Mouse (Mus musculus): ENCODE results near the gene 1700123O20Rik. TPM values are rescaled to one million over a fixed set of nuclear protein-coding genes. Genes with fewer than 3 reads are reported as not detected.

Gene 1700123O20Rik
- polyA plus RNA-seq, 1 experiment from 2014 or later = 116 TPM

- Histone ChIP-seq H3K27ac (peak overlapping the region; percentile 41; the same call in 1 of the 2 replicates), H3K4me1 (replicated peaks) (peaks cover 47% of the 10 kb centered on the region), H3K9me3 (no peaks in the 10 kb centered on the region), H3K36me3 (peaks cover 84% of the 10 kb centered on the region), H3K4me3 (peak overlapping the region; percentile 61; the same call in 1 of the 2 replicates), H3K27me3 (ENCODE audit: insufficient read depth, poor library complexity, severe bottlenecking) (no peaks in the 10 kb centered on the region)
- WGBS = 69% methylated on average over 23 of the region's 23 CpGs
- peak; percentile 86 for DNase-seq (ENCODE audit: low spot score)
Observed at GRCm38 (mm10) chr14:54650621-54651454, 35.2 kb upstream of the 1700123O20Rik start.

- Histone ChIP-seq H3K4me1 (replicated peaks) (peaks cover 47% of the 10 kb centered on the region), H3K9me3 (no peaks in the 10 kb centered on the region), H3K27me3 (ENCODE audit: insufficient read depth, poor library complexity, severe bottlenecking) (no peaks in the 10 kb centered on the region), H3K27ac (peak overlapping the region; percentile 41; the same call in 1 of the 2 replicates), H3K36me3 (peaks cover 84% of the 10 kb centered on the region), H3K4me3 (peak overlapping the region; percentile 61; the same call in 1 of the 2 replicates)
- WGBS = 76% methylated on average over 4 of the region's 4 CpGs
- no peak for DNase-seq (ENCODE audit: low spot score)
Observed at GRCm38 (mm10) chr14:54651556-54651955, 34.5 kb upstream of the 1700123O20Rik start.

DNA sequence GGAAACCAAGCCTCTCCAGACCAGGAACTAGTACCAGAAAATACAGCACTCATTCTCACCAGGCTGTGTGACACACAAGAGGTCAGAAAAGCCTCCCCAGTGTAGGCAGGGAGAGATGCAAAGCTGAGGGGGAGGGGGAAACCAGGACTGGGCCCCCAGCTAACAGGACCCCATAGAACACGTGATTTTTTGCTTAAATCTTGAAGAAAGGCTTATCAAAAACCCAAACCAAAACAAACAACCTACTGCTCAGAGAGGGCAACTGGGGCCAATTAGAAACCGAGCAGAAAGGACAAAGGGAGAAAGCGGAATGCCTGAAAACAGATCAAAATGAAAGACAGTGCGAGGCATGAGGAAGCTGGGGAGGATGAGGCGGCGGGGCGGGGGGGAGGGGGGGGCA, 33.2 kb upstream of the 1700123O20Rik start:
- Histone ChIP-seq H3K4me1 (replicated peaks) (peaks cover 47% of the 10 kb centered on the region), H3K27ac (peak overlapping the region; percentile 93), H3K4me3 (peak overlapping the region; percentile 61), H3K9me3 (no peaks in the 10 kb centered on the region), H3K36me3 (peaks cover 84% of the 10 kb centered on the region), H3K27me3 (ENCODE audit: insufficient read depth, poor library complexity, severe bottlenecking) (no peaks in the 10 kb centered on the region)
- WGBS = 1% methylated on average over 7 of the region's 7 CpGs
- no peak for DNase-seq (ENCODE audit: low spot score)

DNA sequence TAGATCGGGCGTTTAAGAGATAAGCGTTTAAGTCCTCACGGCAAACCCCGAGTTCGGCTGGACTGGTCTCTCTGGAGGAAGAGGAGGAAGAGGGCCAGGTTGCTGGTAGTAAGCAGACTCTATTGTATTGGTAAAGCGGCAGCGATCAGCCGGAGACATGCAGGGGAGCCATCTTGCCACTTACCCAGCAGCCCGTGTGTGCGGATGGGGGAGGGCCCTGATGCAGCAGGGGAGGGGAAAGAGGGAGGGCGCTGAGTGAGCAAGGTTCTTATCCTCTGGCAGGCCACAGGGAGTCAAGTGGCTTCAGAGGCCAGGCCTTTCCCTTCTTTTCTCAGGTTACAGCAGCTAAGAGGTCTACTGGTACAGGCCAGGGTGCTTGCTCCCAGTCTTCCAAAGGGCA, 32.5 kb upstream of the 1700123O20Rik start:
- H3K4me1 ChIP-seq (replicated peaks) = peaks cover 45% of the 10 kb centered on the region
- WGBS = under 1% methylated on average over 12 of the region's 12 CpGs

DNA sequence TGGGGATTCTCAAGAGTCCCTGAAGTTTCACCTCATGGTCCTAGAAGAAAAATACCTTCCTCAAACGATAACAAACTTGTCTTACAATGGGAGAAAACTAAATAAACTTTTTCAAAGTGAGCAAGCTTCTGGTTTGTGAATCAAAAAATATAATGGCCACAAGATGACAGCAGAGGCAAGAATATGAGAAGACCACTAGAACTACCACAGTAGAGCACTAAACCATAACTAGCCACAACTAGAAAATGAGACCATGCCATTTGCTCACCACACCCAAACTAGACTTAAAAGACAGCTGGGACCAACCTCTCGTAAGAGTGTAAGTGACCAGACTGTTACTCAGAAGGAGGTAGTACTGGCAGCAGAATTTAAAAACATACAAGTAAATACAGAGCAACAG, 26.0 kb upstream of the 1700123O20Rik start:
- WGBS = 95% methylated on average over 2 of the region's 2 CpGs

More for the DNA sequence above, 32.5 kb upstream of the 1700123O20Rik start:
- H3K27me3 ChIP-seq (ENCODE audit: insufficient read depth, poor library complexity, severe bottlenecking) = no peaks in the 10 kb centered on the region
- H3K27ac ChIP-seq = peak overlapping the region; percentile 93
- DNase-seq (ENCODE audit: low spot score) = peak; percentile 91
- peak overlapping the region; percentile 61 for H3K4me3 ChIP-seq
- H3K9me3 ChIP-seq = no peaks in the 10 kb centered on the region
- peaks cover 84% of the 10 kb centered on the region for H3K36me3 ChIP-seq

DNA sequence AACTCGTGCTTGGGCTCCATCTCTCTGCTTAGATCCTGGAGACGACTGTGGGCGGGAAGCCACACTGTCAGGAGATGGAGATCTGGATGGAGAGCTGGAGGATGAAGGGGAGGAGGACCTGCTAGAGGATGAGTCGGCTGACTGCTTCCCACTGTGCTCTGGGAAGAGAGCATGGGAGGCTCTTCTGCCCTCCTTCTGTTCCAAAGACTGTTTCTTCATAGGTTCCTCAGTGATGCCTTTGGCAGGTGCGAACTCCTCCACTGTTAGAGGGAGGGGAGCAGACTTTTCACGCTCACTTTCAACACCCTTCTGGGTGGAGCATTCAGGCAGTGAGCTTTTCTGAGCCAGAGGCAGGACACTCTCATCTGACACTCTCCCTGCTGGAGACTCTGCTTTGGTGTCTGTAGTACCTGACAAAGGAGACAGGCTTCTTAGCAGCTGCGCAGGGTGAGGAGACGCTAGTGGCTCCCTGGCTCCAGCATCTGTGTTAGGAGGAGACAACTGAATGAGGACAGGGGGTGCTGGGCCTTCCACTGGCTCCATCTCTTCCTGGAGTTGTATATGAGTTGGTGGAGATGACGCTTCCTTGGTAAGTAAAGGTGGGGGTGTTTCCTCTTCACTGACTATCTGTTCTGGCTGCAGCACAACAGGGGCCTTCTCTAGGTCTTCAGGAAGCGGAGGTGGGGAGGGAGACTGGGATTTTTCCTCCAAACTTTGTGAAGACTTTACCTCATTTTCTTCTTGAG, 21.4 kb upstream of the 1700123O20Rik start:
- H3K27me3 ChIP-seq (ENCODE audit: insufficient read depth, poor library complexity, severe bottlenecking) = no peaks in the 10 kb centered on the region
- H3K4me1 ChIP-seq (replicated peaks) = no peaks in the 10 kb centered on the region
- H3K27ac ChIP-seq = no peak overlapping the region
- no peak overlapping the region for H3K4me3 ChIP-seq
- no peak for DNase-seq (ENCODE audit: low spot score)
- peaks cover 97% of the 10 kb centered on the region for H3K36me3 ChIP-seq
- no peaks in the 10 kb centered on the region for H3K9me3 ChIP-seq
- 94% methylated on average over 10 of the region's 10 CpGs for WGBS

More for the DNA sequence above, 26.0 kb upstream of the 1700123O20Rik start:
- Histone ChIP-seq H3K36me3 (peaks cover 100% of the 10 kb centered on the region), H3K4me3 (no peak overlapping the region), H3K27ac (no peak overlapping the region), H3K27me3 (ENCODE audit: insufficient read depth, poor library complexity, severe bottlenecking) (no peaks in the 10 kb centered on the region), H3K4me1 (replicated peaks) (no peaks in the 10 kb centered on the region), H3K9me3 (no peaks in the 10 kb centered on the region)
- DNase-seq (ENCODE audit: low spot score) = no peak

GRCm38 (mm10) chr14:54669381-54669780, 16.6 kb upstream of the 1700123O20Rik start:
- 81% methylated on average over 4 of the region's 4 CpGs for WGBS
- no peaks in the 10 kb centered on the region for H3K9me3 ChIP-seq
- DNase-seq (ENCODE audit: low spot score) = peak; percentile 45
- no peak overlapping the region for H3K4me3 ChIP-seq
- H3K27ac ChIP-seq = no peak overlapping the region
- no peaks in the 10 kb centered on the region for H3K4me1 ChIP-seq (replicated peaks)
- H3K27me3 ChIP-seq (ENCODE audit: insufficient read depth, poor library complexity, severe bottlenecking) = no peaks in the 10 kb centered on the region
- peaks cover 90% of the 10 kb centered on the region for H3K36me3 ChIP-seq

GRCm38 (mm10) chr14:54674317-54674716, 11.7 kb upstream of the 1700123O20Rik start:
- no peak overlapping the region for H3K27ac ChIP-seq
- no peaks in the 10 kb centered on the region for H3K4me1 ChIP-seq (replicated peaks)
- H3K27me3 ChIP-seq (ENCODE audit: insufficient read depth, poor library complexity, severe bottlenecking) = no peaks in the 10 kb centered on the region
- no peak overlapping the region for H3K4me3 ChIP-seq
- no peak for DNase-seq (ENCODE audit: low spot score)
- no peaks in the 10 kb centered on the region for H3K9me3 ChIP-seq
- H3K36me3 ChIP-seq = peaks cover 91% of the 10 kb centered on the region
- 88% methylated on average over 2 of the region's 2 CpGs for WGBS

- peaks cover 95% of the 10 kb centered on the region for H3K36me3 ChIP-seq
- no peak overlapping the region for H3K27ac ChIP-seq
- no peak overlapping the region for H3K4me3 ChIP-seq
- no peaks in the 10 kb centered on the region for H3K9me3 ChIP-seq
- WGBS = 87% methylated on average over 5 of the region's 5 CpGs
- no peaks in the 10 kb centered on the region for H3K4me1 ChIP-seq (replicated peaks)
- no peak for DNase-seq (ENCODE audit: low spot score)
- H3K27me3 ChIP-seq (ENCODE audit: insufficient read depth, poor library complexity, severe bottlenecking) = no peaks in the 10 kb centered on the region
Observed at GRCm38 (mm10) chr14:54676290-54676689, 9.7 kb upstream of the 1700123O20Rik start.

DNA sequence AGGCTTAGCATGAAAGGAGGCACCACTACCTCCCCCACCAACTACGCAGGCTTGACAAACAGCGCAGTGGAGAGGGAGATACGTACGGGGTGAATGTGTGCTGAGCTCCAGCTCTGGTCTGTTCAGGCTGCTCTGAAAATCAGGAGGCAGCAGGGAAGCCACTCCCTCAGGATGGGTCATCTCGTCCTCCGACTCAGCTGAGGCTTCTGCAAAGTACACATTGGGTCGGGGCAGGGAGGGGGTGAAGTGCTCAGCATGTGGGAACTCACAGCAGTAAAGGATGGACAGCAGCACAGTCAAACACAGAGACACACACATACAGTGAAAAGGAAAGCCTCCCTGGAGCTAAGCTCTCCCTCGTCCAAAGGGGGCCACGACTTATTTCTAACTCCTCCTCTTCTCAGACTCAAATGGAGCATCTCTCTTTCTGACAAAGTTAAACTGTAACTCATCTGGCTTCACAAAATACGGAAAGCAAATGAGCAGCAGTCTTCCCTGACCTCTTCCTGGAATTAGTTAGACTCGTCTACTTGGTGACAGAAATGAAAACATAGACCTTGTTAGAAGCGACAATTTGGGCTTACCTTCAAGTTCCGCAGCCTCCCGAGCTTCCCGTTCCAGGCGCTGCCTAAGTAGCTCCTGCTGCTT, 7.2 kb upstream of the 1700123O20Rik start:
- peaks cover 95% of the 10 kb centered on the region for H3K36me3 ChIP-seq
- no peaks in the 10 kb centered on the region for H3K9me3 ChIP-seq
- 88% methylated on average over 16 of the region's 16 CpGs for WGBS
- no peak overlapping the region for H3K27ac ChIP-seq
- DNase-seq (ENCODE audit: low spot score) = no peak
- no peaks in the 10 kb centered on the region for H3K27me3 ChIP-seq (ENCODE audit: insufficient read depth, poor library complexity, severe bottlenecking)
- no peaks in the 10 kb centered on the region for H3K4me1 ChIP-seq (replicated peaks)
- H3K4me3 ChIP-seq = no peak overlapping the region

DNA sequence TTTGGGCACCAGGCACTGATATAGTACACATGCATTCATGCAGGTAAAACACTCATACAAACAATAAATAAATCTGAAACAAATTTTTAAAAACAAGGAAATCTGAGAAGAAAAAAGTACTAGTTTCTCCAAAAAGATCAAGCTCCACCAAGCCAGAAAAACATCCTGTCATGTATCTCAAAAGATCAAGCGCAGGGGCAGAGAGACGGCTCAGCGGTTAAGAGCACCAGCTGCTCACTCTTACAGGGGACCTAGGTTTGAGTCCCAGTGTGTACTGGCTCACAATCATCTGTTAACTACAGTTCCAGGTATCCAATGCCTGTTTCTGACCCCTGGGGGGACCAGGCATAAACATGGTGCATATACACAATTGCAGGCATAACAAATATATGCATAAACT, 3.6 kb upstream of the 1700123O20Rik start:
- H3K27ac ChIP-seq = no peak overlapping the region
- H3K4me1 ChIP-seq (replicated peaks) = peaks cover 12% of the 10 kb centered on the region
- H3K36me3 ChIP-seq = peaks cover 69% of the 10 kb centered on the region
- no peaks in the 10 kb centered on the region for H3K27me3 ChIP-seq (ENCODE audit: insufficient read depth, poor library complexity, severe bottlenecking)
- no peaks in the 10 kb centered on the region for H3K9me3 ChIP-seq
- H3K4me3 ChIP-seq = no peak overlapping the region
- 94% methylated on average over 3 of the region's 3 CpGs for WGBS
- DNase-seq (ENCODE audit: low spot score) = no peak

DNA sequence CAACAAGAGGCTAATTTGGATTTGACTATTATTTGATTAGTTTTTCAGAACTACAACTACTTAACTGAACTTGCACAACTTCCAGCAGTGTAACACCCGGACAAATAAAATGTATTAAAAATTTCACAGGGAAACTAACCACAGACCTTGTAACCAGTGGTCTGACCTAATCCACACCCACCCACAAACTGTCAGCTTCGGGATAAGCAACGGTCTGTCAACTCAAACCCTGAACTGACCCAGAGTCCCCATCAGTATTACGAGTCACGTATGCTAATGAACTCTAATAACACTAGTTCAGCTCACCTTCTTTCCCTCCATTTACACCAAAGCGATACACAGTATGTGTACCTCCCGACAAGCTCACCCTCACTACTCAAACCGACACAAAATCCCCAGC, 545 bp upstream of the 1700123O20Rik start:
- WGBS = 20% methylated on average over 8 of the region's 8 CpGs
- no peaks in the 10 kb centered on the region for H3K27me3 ChIP-seq (ENCODE audit: insufficient read depth, poor library complexity, severe bottlenecking)
- peaks cover 58% of the 10 kb centered on the region for H3K36me3 ChIP-seq
- no peaks in the 10 kb centered on the region for H3K9me3 ChIP-seq
- no peak for DNase-seq (ENCODE audit: low spot score)
- peak overlapping the region; percentile 91 for H3K4me3 ChIP-seq
- H3K4me1 ChIP-seq (replicated peaks) = peaks cover 22% of the 10 kb centered on the region
- peak overlapping the region; percentile 98 for H3K27ac ChIP-seq
